Mouse (Mus musculus): ENCODE data around the gene Trh.

The Trh gene

GRCm38 (mm10) chr6:92235036-92235435, 9.4 kb downstream of the Trh start:
- ChIA-PET CTCF (no interaction called here), POLR2A (interaction anchor here in 1 of 4 experiments (1.3 kb wide), 2 partner anchors 11 to 30 kb away, joined by 3 read pairs; no protein-coding TSS in a partner anchor)

GRCm38 (mm10) chr6:92231762-92232161, 12.7 kb downstream of the Trh start:
- ChIA-PET POLR2A (interaction anchor here in 1 of 4 experiments (1.6 to 1.7 kb wide), 2 partner anchors 10 to 18 kb away, joined by 3 to 4 read pairs; no protein-coding TSS in a partner anchor), CTCF (interaction anchor here in 1 of 4 experiments (0.5 kb wide), 1 partner anchor 62 kb away, joined by 3 read pairs; no protein-coding TSS in a partner anchor)

- CTCF ChIA-PET, result interaction anchor here in 2 of 4 experiments (0.5 to 1.3 kb wide), 2 partner anchors 11 to 62 kb away, joined by 3 to 5 read pairs; no protein-coding TSS in a partner anchor
- POLR2A ChIA-PET, result interaction anchor here in 1 of 4 experiments (1.6 to 1.7 kb wide), 2 partner anchors 10 to 18 kb away, joined by 3 to 4 read pairs; no protein-coding TSS in a partner anchor
Observed at GRCm38 (mm10) chr6:92231356-92231755, 13.1 kb downstream of the Trh start.

- CTCF ChIA-PET, result interaction anchor here in 3 of 4 experiments (0.6 to 2.9 kb wide), 4 partner anchors 10 to 39 kb away, joined by 3 to 9 read pairs (median 5); no protein-coding TSS in a partner anchor
Observed at GRCm38 (mm10) chr6:92229586-92229985, 14.9 kb downstream of the Trh start.

GRCm38 (mm10) chr6:92229103-92229502, 15.3 kb downstream of the Trh start:
- CTCF ChIA-PET, result interaction anchor here (0.6 to 2.9 kb wide), 6 partner anchors 10 to 40 kb away, joined by 3 to 9 read pairs (median 5); no protein-coding TSS in a partner anchor
- POLR2A ChIA-PET, result interaction anchor here in 3 of 4 experiments (0.6 to 2.9 kb wide), 9 partner anchors 9 to 531 kb away, joined by 3 to 14 read pairs (median 3); partner anchors contain the start of gene Mrps25 (in 1 of the 3)

More at GRCm38 (mm10) chr6:92229586-92229985, 14.9 kb downstream of the Trh start:
- POLR2A ChIA-PET, result interaction anchor here in 3 of 4 experiments (0.6 to 2.9 kb wide), 8 partner anchors 9 to 530 kb away, joined by 3 to 14 read pairs (median 3); partner anchors contain the start of gene Mrps25 (in 1 of the 3)

- ChIA-PET CTCF (no interaction called here), POLR2A (no interaction called here)
Observed at GRCm38 (mm10) chr6:92224981-92225380, 19.5 kb downstream of the Trh start.

GRCm38 (mm10) chr6:92222021-92222420, 22.4 kb downstream of the Trh start:
- POLR2A ChIA-PET, result interaction anchor here in 2 of 4 experiments (0.7 to 1.3 kb wide), 5 partner anchors 18 to 183 kb away, joined by 3 to 9 read pairs (median 5); no protein-coding TSS in a partner anchor

GRCm38 (mm10) chr6:92221604-92222003, 22.8 kb downstream of the Trh start:
- CTCF ChIA-PET, result interaction anchor here in 3 of 4 experiments (0.5 to 7.1 kb wide), 6 partner anchors 9 to 338 kb away, joined by 3 to 97 read pairs (median 5); no protein-coding TSS in a partner anchor

More at GRCm38 (mm10) chr6:92222021-92222420, 22.4 kb downstream of the Trh start:
- CTCF ChIA-PET, result interaction anchor here (0.6 to 7.1 kb wide), 6 partner anchors 43 to 337 kb away, joined by 3 to 87 read pairs (median 4); no protein-coding TSS in a partner anchor

GRCm38 (mm10) chr6:92219445-92219844, 25.0 kb downstream of the Trh start:
- ChIA-PET CTCF (interaction anchor here (0.5 to 7.1 kb wide), 50 partner anchors 8 to 540 kb away, joined by 3 to 97 read pairs (median 4); no protein-coding TSS in a partner anchor), POLR2A (interaction anchor here (0.5 to 2.5 kb wide), 9 partner anchors 21 to 524 kb away, joined by 3 to 12 read pairs (median 5); no protein-coding TSS in a partner anchor)

More at GRCm38 (mm10) chr6:92221604-92222003, 22.8 kb downstream of the Trh start:
- POLR2A ChIA-PET, result interaction anchor here in 2 of 4 experiments (0.6 to 1.8 kb wide), 5 partner anchors 18 to 52 kb away, joined by 3 to 7 read pairs (median 3); no protein-coding TSS in a partner anchor

GRCm38 (mm10) chr6:92214773-92215449, 29.5 kb downstream of the Trh start, which contains the start of gene Rbsn:
Gene Rbsn (minus strand): TSS chr6:92214925.
- ChIA-PET POLR2A (no interaction called here), CTCF (no interaction called here)

GRCm38 (mm10) chr6:92214055-92214772, 30.2 kb downstream of the Trh start:
- POLR2A ChIA-PET, result interaction anchor here in 2 of 4 experiments (0.6 to 1.4 kb wide), 3 partner anchors 14 to 33 kb away, joined by 3 to 4 read pairs (median 3); no protein-coding TSS in a partner anchor
- CTCF ChIA-PET, result no interaction called here

- POLR2A ChIA-PET, result interaction anchor here in 2 of 4 experiments (0.6 to 1.6 kb wide), 3 partner anchors 9 to 15 kb away, joined by 3 to 6 read pairs (median 3); no protein-coding TSS in a partner anchor
- CTCF ChIA-PET, result no interaction called here
Observed at GRCm38 (mm10) chr6:92199414-92199813, 45.0 kb downstream of the Trh start.

Measured in embryonic stem cell, embryonic (primary cell).